Mouse (Mus musculus) ES-Bruce4 (cell line): ENCODE measurements around the gene Trim67. TPM values are rescaled to one million over a fixed set of nuclear protein-coding genes. Genes with fewer than 3 reads are reported as not detected.

Experiments
- H3K27ac ChIP-seq: 2 replicates; pipeline ENCODE4 v1.5.1; 2012; ENCODE audit warnings: low read length, inconsistent platforms; ENCODE audit not compliant: insufficient read depth
- H3K27me3 ChIP-seq: 2 replicates; pipeline ENCODE4 v1.6.1; 2012; ENCODE audit warnings: mild to moderate bottlenecking, low read length, inconsistent platforms; ENCODE audit not compliant: control insufficient read depth, poor library complexity, insufficient read depth, severe bottlenecking
- H3K36me3 ChIP-seq: 2 replicates; pipeline ENCODE4 v1.6.1; 2012; ENCODE audit warnings: inconsistent platforms, mild to moderate bottlenecking, low read length, moderate library complexity; ENCODE audit not compliant: control insufficient read depth, poor library complexity, insufficient read depth, severe bottlenecking
- H3K4me1 ChIP-seq: one replicate; pipeline ENCODE4 v1.8.1; 2011; ENCODE audit warnings: low read length; ENCODE audit not compliant: control insufficient read depth, insufficient read depth
- H3K4me3 ChIP-seq: 2 replicates; pipeline ENCODE4 v1.5.1; 2011; ENCODE audit warnings: low read depth, mild to moderate bottlenecking, low read length
- H3K9ac ChIP-seq: 2 replicates; pipeline ENCODE4 v1.6.1; 2012; ENCODE audit warnings: low read depth, mild to moderate bottlenecking, inconsistent platforms; ENCODE audit not compliant: poor library complexity, severe bottlenecking
- H3K9me3 ChIP-seq: replicated peaks from 2 replicates; pipeline ENCODE4 v1.6.1; 2012; ENCODE audit warnings: mild to moderate bottlenecking, low read length, inconsistent platforms; ENCODE audit not compliant: control insufficient read depth, poor library complexity, insufficient read depth, severe bottlenecking
- CTCF ChIP-seq: IDR thresholded peaks from one replicate; pipeline ENCODE4 v1.8.1; 2011; ENCODE audit warnings: low read depth, low read length
- EP300 ChIP-seq: IDR thresholded peaks from 2 replicates; pipeline ENCODE4 v1.6.1; 2011; ENCODE audit warnings: low read depth, low read length; ENCODE audit not compliant: insufficient read depth
- POLR2A ChIP-seq: IDR thresholded peaks from one replicate; pipeline ENCODE4 v1.8.1; 2011; ENCODE audit warnings: low read length; ENCODE audit not compliant: insufficient read depth
- polyA plus RNA-seq: library from polyadenylated mRNA; stranded (reverse); fragments of >200 nt; gene quantifications from 2 replicates; pipeline ENCODE4 v1.2.4, GENCODE M21; 2011; ENCODE audit warnings: low read depth; ENCODE audit not compliant: missing spikeins, insufficient read depth, insufficient read length

Trim67 gene
- polyA plus RNA-seq, 1 experiment: 9.1 TPM

DNA sequence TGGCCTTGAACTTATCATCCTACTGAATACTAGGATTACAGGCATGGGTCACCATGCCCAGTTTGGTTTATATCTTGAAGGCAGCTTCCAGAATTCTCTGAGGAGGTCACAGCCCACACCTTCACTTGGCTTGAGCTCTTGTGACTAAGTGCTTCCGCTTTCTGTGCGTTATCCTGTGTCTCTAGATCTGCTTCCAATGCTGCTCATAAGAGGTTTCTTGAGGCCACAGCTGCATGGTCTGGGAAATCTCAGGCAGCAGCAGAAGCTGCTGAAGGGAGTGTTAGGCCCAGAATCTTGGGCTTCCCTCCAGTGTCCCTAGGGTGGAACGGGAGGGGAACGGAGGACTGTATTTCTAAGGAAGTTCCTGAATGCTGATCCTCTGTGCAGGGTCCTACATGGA lies 20.4 kb downstream of the Trim67 start:
- TF ChIP-seq CTCF: no peak
- no peak overlapping the region for H3K9ac ChIP-seq

GRCm38 (mm10) chr8:124815870-124816269 lies 23.0 kb downstream of the Trim67 start:
- no peaks in the 10 kb centered on the region for H3K4me1 ChIP-seq
- H3K9me3 ChIP-seq: peaks cover 11% of the 10 kb centered on the region
- TF ChIP-seq CTCF (no peak), EP300 (no peak), POLR2A (no peak)
- H3K27ac ChIP-seq: no peak overlapping the region
- H3K9ac ChIP-seq: no peak overlapping the region
- H3K4me3 ChIP-seq: no peak overlapping the region
- no peaks in the 10 kb centered on the region for H3K36me3 ChIP-seq
- H3K27me3 ChIP-seq: no peaks in the 10 kb centered on the region

More for the DNA sequence above, 20.4 kb downstream of the Trim67 start:
- H3K36me3 ChIP-seq: no peaks in the 10 kb centered on the region
- no peak overlapping the region for H3K27ac ChIP-seq
- H3K27me3 ChIP-seq: no peaks in the 10 kb centered on the region
- H3K4me3 ChIP-seq: no peak overlapping the region
- H3K4me1 ChIP-seq: no peaks in the 10 kb centered on the region
- H3K9me3 ChIP-seq: peaks cover 11% of the 10 kb centered on the region

DNA sequence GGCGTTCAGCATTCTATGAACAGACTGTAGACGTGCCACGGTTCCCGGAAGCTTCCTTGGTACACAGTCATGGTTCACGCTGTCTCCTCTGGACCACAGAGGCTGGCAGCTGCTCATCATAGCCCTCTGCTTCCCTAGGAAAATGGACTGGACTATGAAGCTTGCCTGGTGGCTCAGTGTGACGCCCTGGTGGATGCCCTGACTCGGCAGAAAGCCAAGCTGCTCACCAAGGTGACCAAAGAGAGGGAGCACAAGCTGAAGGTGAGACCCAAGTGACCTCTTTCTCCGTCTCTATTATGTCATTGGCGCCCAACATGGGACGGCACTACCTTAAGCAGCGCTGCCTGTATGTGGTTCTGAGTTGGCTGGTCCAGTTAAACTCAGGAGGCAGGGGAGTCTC lies 24.0 kb downstream of the Trim67 start:
- H3K4me3 ChIP-seq: no peak overlapping the region
- no peak overlapping the region for H3K9ac ChIP-seq
- no peaks in the 10 kb centered on the region for H3K4me1 ChIP-seq
- no peak overlapping the region for H3K27ac ChIP-seq
- H3K36me3 ChIP-seq: no peaks in the 10 kb centered on the region
- H3K27me3 ChIP-seq: no peaks in the 10 kb centered on the region
- no peak for TF ChIP-seq EP300
- no peak for TF ChIP-seq POLR2A
- no peak for TF ChIP-seq CTCF
- peaks cover 11% of the 10 kb centered on the region for H3K9me3 ChIP-seq

DNA sequence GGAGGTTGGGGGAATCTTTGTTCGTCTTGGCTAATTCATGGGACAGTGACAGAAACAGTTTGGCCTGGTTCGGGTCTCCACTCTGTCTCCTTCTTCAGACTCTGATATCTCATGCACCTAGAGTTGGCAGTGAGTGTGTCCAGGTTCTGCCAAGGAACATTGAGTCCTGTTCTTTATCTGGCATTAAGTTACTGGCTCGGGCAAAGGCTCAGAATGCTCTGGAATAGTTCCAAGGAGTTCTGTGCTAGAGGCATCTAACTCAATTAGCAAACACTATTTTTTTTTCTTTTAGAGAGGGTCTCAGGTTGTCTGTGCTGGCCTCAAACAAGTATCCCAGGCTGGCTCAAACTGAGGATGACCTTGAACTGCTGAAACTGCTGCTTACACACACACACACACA lies 24.5 kb downstream of the Trim67 start:
- H3K9me3 ChIP-seq: peaks cover 11% of the 10 kb centered on the region
- no peaks in the 10 kb centered on the region for H3K36me3 ChIP-seq
- H3K4me3 ChIP-seq: no peak overlapping the region
- TF ChIP-seq CTCF: no peak
- no peak for TF ChIP-seq EP300
- H3K4me1 ChIP-seq: no peaks in the 10 kb centered on the region
- H3K9ac ChIP-seq: no peak overlapping the region
- H3K27ac ChIP-seq: no peak overlapping the region
- no peaks in the 10 kb centered on the region for H3K27me3 ChIP-seq

DNA sequence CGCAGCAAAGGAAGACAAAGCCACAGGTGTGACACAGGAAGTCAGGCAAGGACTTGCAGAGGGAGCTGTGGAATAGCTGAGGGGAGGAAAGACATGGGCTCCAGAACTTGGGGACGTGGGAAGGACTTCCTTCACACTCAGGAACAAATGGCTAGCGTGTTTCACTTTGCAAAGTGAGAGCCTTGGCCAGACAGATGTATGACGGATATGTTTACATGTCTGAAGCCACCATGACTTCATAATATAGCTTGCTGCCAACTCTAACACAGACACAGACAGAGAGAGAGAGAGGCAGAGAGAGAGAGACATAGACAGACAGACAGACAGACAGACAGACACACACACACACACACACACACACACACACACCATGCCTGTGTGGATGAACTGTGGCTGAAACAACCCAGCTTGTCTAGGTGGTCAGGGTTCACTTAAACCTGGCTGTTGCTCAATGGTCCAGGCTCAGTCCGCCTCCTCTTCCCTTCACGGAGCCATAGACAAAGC lies 26.8 kb downstream of the Trim67 start:
- H3K4me3 ChIP-seq: no peak overlapping the region
- no peaks in the 10 kb centered on the region for H3K36me3 ChIP-seq
- no peaks in the 10 kb centered on the region for H3K27me3 ChIP-seq
- H3K9ac ChIP-seq: no peak overlapping the region
- TF ChIP-seq POLR2A (no peak), CTCF (no peak), EP300 (no peak)
- H3K4me1 ChIP-seq: no peaks in the 10 kb centered on the region
- H3K27ac ChIP-seq: no peak overlapping the region
- H3K9me3 ChIP-seq: peaks cover 11% of the 10 kb centered on the region

DNA sequence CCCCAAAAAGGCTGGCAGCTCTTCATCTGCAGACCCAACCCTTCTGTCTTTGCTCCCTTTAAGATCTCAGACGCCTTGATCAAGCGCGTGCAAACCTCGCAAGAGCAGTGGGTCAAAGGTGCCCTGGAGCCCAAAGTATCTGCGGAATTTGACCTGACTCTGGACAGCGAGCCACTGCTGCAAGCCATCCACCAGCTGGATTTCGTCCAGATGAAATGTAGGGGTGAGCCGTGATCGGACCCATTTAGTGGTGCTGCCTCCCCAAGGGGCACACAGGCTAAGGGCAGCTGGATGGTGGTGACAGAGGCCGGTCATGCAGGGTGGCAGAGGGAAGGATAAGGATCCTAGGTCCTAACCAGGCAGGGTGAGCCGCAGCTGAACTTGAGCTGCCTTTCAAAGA lies 27.2 kb downstream of the Trim67 start:
- Histone ChIP-seq H3K27me3 (no peaks in the 10 kb centered on the region), H3K4me1 (no peaks in the 10 kb centered on the region), H3K4me3 (no peak overlapping the region), H3K27ac (no peak overlapping the region), H3K9ac (no peak overlapping the region), H3K9me3 (peaks cover 11% of the 10 kb centered on the region), H3K36me3 (no peaks in the 10 kb centered on the region)
- TF ChIP-seq CTCF (no peak), POLR2A (no peak), EP300 (no peak)

DNA sequence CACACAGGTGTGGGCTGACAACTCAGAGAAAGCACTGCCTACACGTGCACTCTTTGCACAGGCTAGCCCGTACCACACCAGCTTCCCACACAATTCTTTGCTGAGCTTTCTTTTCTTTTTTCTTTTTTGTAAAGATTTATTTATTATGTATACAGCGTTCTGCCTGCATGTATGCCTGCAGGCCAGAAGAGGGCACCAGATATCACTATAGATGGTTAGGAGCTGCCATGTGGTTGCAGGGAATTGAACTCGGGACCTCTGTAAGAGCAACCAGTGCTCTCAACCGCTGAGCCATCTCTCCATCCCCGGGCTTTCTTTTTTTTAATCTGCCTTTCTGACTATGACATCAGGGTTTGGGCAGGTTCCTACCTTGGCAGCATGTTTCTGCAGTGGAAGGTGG lies 30.6 kb downstream of the Trim67 start:
- H3K36me3 ChIP-seq: no peaks in the 10 kb centered on the region
- no peak overlapping the region for H3K27ac ChIP-seq
- no peak overlapping the region for H3K4me3 ChIP-seq
- H3K27me3 ChIP-seq: no peaks in the 10 kb centered on the region
- H3K9me3 ChIP-seq: no peaks in the 10 kb centered on the region
- H3K9ac ChIP-seq: no peak overlapping the region
- no peaks in the 10 kb centered on the region for H3K4me1 ChIP-seq
- TF ChIP-seq POLR2A: no peak
- TF ChIP-seq EP300: no peak
- TF ChIP-seq CTCF: peak; percentile 3
